Mouse (Mus musculus) small intestine, adult 2 months (tissue): Measurements from ENCODE around the gene Hook2.

Source experiments
- CTCF ChIP-seq: fragments of 200-500 bp; IDR thresholded peaks from 2 replicates; pipeline ENCODE4 v1.5.1; 2012; ENCODE audit warnings: low read depth, mild to moderate bottlenecking, control low read depth, inconsistent platforms, low read length, moderate library complexity, mixed read lengths; ENCODE audit not compliant: insufficient replicate concordance, insufficient read length; ENCODE audit errors: extremely low read depth
- POLR2A ChIP-seq: fragments of 200-500 bp; IDR thresholded peaks from 2 replicates; pipeline ENCODE4 v1.6.1; 2012; ENCODE audit warnings: low read depth, mild to moderate bottlenecking, control low read depth, inconsistent platforms, low read length, moderate library complexity

DNA sequence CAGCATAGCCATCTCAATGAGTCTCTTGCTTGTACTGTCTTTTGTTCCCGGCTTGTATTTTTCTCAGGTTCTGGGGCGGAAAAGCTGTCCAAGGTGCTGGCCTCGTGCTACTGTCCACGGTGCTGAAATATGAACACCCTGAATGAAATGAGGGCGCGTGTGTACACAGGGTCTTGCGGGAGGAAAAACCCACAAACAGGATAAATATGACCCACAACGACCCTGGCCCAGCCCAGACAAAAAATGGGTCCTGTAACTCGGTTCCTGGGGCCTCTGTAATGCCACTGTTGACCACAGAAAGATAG is 43.2 kb upstream of the Hook2 start:
- TF ChIP-seq POLR2A (no peak), CTCF (no peak)
